Mouse (Mus musculus): Measurements from ENCODE around the gene Gtf2i. TPM values are rescaled to one million over a fixed set of nuclear protein-coding genes. Genes with fewer than 3 reads are reported as not detected.

Gtf2i gene
- total RNA-seq, 2 experiments from 2014 or later, result 228 TPM

- DNase-seq (ENCODE audit: low spot score in 2 of 2), result no peak
Measured at GRCm38 (mm10) chr5:134217900-134218299, 96.7 kb downstream of the Gtf2i start.

- DNase-seq (ENCODE audit: low spot score in 2 of 2), result no peak
Measured at GRCm38 (mm10) chr5:134214021-134214806, 100.3 kb downstream of the Gtf2i start.

GRCm38 (mm10) chr5:134209931-134210554 lies 104.5 kb downstream of the Gtf2i start:
- no peak for DNase-seq (ENCODE audit: low spot score in 2 of 2)

DNA sequence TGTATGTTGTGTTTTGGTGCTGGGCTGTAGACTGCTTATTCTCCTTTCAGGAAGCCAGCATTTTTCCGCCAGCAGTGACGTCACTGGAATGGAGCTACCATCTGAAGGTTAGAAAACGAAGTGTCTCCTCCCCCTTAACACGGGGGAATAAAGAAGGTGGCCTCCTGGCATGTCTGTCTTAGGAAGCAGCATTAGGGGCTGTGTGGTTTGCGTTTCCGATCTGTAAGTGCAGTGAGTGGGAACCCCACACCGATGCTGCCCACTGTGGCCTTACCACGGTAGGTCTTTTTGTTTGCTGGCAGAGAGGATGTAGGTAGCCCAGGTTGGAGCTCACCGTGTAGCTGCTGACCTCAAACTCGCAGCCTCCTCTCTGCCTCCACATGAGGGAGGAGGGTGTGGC lies 107.8 kb downstream of the Gtf2i start:
- DNase-seq (ENCODE audit: low spot score in 2 of 2), result no peak

DNA sequence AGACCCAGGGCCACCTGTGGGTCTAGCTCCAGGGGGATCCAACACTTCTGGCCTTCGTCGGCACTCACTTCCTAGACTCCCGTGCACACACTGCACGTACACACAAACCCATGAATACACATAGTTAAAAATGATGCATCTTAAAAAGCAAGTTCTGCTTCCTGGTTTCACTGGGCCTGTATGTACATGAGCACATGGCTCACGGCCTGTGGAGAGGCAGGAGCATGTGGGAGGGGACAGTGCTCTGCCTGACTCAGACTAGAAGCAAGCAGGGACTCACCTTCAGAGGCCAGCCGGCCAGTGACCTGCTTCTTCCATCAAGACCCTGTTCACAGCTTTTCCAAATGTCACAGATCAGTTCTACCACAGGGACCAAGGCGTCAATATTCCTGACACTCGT lies 120.9 kb downstream of the Gtf2i start:
- DNase-seq (ENCODE audit: low spot score in 2 of 2), result no peak

DNA sequence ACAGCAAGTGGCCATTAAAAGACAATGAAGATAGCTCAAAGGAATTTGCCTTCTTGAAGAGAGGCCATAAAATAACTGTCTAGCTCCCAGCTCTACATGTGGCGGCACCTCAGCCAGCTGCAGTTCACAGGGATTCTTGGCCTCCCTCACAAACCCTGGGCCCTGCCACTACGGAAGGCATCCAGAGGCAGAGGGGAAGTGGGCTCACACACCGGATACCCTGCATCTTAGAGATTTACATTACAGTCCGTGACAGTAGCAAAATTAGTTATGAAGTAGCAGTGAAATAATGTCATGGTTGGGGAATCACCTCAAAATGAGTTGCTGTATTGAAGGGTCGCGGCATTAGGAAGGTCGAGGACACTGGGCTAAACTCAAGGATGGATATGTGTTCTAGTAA lies 126.0 kb downstream of the Gtf2i start:
- no peak for DNase-seq (ENCODE audit: low spot score in 2 of 2)

Small RNA genes within 50 kb of the gene (microRNA-seq; reads per million reads assigned to microRNA genes)
- gene Mir3965, result 0 reads per million in 2 experiments

Other genes with a start within 250 kb of the Gtf2i start
- gene Castor2, start 215.0 kb downstream of the Gtf2i start, total RNA-seq (2021), result 10 to 100 TPM; 58.5 to 59.7 TPM
- 10 to 100 TPM; 14.8 to 17.5 TPM for gene Rcc1l, start 138.0 kb downstream of the Gtf2i start, total RNA-seq (2021)
- gene Gtf2ird2, start 130.7 kb downstream of the Gtf2i start, total RNA-seq (2021), result 10 to 100 TPM; 13.1 to 17.9 TPM
- gene Ncf1, start 85.1 kb downstream of the Gtf2i start, total RNA-seq (2021), result 1 to 10 TPM; 8.2 to 9.1 TPM
- 10 to 100 TPM; 28.0 to 35.0 TPM for gene Gtf2ird1, start 142.0 kb upstream of the Gtf2i start, total RNA-seq (2021)
- gene Clip2, start 237.7 kb upstream of the Gtf2i start, total RNA-seq (2021), result 100 to 1,000 TPM; 102 to 103 TPM
- 1 to 10 TPM; 6.3 to 7.2 TPM for gene Syna, start 245.4 kb upstream of the Gtf2i start, total RNA-seq (2021)

Data from layer of hippocampus, postnatal 14 days (tissue).